Mouse (Mus musculus) embryo, embryonic 11.5 days (tissue): ENCODE measurements around the gene Gng3.
A peak's percentile ranks its signal among the peaks of the same experiment; 100 is the strongest.
"Not testable (repeated sequence)": the region's sequence is repeated elsewhere in the genome, so short reads cannot be mapped to it uniquely, and the experiment has no call there.

Experiments
- DNase-seq: peaks from one replicate; pipeline ENCODE4 v3.0.0-alpha.2; 2012; ENCODE audit warnings: low read depth, low spot score

Gng3 gene

GRCm38 (mm10) chr19:8839103-8839907, at the start of gene Gng3:
TSS of gene Gng3 (minus strand) at chr19:8839194.
- no peak for DNase-seq

GRCm38 (mm10) chr19:8887585-8888463, 48.8 kb upstream of the Gng3 start:
- no peak for DNase-seq

GRCm38 (mm10) chr19:8886916-8887584, 48.1 kb upstream of the Gng3 start:
- DNase-seq = no peak

GRCm38 (mm10) chr19:8883616-8884015, 44.6 kb upstream of the Gng3 start, which contains the start of the genes Lbhd1 and Gm49403:
TSS of gene Lbhd1 (plus strand) at chr19:8883732.
TSS of gene Gm49403 (plus strand) at chr19:8883930.
- no peak for DNase-seq

GRCm38 (mm10) chr19:8881034-8881392, 42.0 kb upstream of the Gng3 start:
- no peak for DNase-seq

GRCm38 (mm10) chr19:8880311-8881033, 41.5 kb upstream of the Gng3 start, which contains the start of gene Uqcc3:
TSS of gene Uqcc3 (minus strand) at chr19:8880923.
- peak; percentile 70 for DNase-seq

- no peak for DNase-seq
These were observed 36.0 kb upstream of the Gng3 start for GRCm38 (mm10) chr19:8875031-8875430.

GRCm38 (mm10) chr19:8872266-8872840, 33.4 kb upstream of the Gng3 start:
- DNase-seq = no peak

GRCm38 (mm10) chr19:8871267-8872186, 32.5 kb upstream of the Gng3 start, which contains the start of gene Ubxn1:
TSS of gene Ubxn1 (plus strand) at chr19:8871496.
- DNase-seq = peak; percentile 91

GRCm38 (mm10) chr19:8870838-8871237, 31.8 kb upstream of the Gng3 start:
- no peak for DNase-seq

- DNase-seq = not testable (repeated sequence)
These were observed 31.4 kb upstream of the Gng3 start for GRCm38 (mm10) chr19:8870381-8870780.

GRCm38 (mm10) chr19:8864265-8864664, 25.3 kb upstream of the Gng3 start:
- DNase-seq = no peak

- DNase-seq = no peak
These were observed 20.0 kb upstream of the Gng3 start for GRCm38 (mm10) chr19:8859018-8859417.

- no peak for DNase-seq
These were observed 18.7 kb upstream of the Gng3 start for GRCm38 (mm10) chr19:8857689-8858088.

- DNase-seq = no peak
These were observed 14.1 kb upstream of the Gng3 start for GRCm38 (mm10) chr19:8853117-8853516.

GRCm38 (mm10) chr19:8852236-8852928, 13.4 kb upstream of the Gng3 start:
- DNase-seq = no peak

GRCm38 (mm10) chr19:8851639-8852038, 12.6 kb upstream of the Gng3 start:
- DNase-seq = no peak

- no peak for DNase-seq
These were observed 11.5 kb upstream of the Gng3 start, which contains the start of gene Lrrn4cl for GRCm38 (mm10) chr19:8850402-8850901. TSS of gene Lrrn4cl (plus strand) at chr19:8850768.

GRCm38 (mm10) chr19:8848356-8848755, 9.4 kb upstream of the Gng3 start:
- no peak for DNase-seq
